In genomic region chr9:69464109-69464756, GRCm38 (mm10) we compare ENCODE assay signal across 25 mouse cellular contexts. TPM values are rescaled to one million over a fixed set of nuclear protein-coding genes. Genes with fewer than 3 reads are reported as not detected.
DNase-seq lines count a peak whose midpoint lies in the region; ATAC-seq and TF ChIP-seq lines count a peak whose summit lies in the region.
"Had no signal": no experiment of that assay in that cellular context is flagged by ENCODE, and none has a peak within 500 bp of the region (broad histone marks: within the 10 kb centered on the region; RNA-seq: fewer than 3 reads in every experiment).

No protein-coding gene starts in this region.

- no peak overlapping the region for H3K9ac ChIP-seq in neural tube, embryonic 11.5 days (ENCODE audit: low read length)
- H3K9ac ChIP-seq in heart, embryonic 12.5 days = no peak overlapping the region
- H3K9ac ChIP-seq: forebrain, embryonic 12.5 days; heart, embryonic 15.5 days had no signal

- no peak overlapping the region for H3K4me2 ChIP-seq in neural tube, embryonic 11.5 days (ENCODE audit: low read depth)
- no peak overlapping the region for H3K4me2 ChIP-seq in myocyte (ENCODE audit: low read depth)
- H3K4me2 ChIP-seq in heart, embryonic 12.5 days = no peak overlapping the region
- H3K4me2 ChIP-seq: forebrain, embryonic 12.5 days; heart, embryonic 15.5 days; midbrain, embryonic 11.5 days had no signal

- no peaks in the 10 kb centered on the region for H3K27me3 ChIP-seq in neural tube, embryonic 11.5 days (ENCODE audit: control insufficient read depth, insufficient read depth, low read length)
- H3K27me3 ChIP-seq in myocyte (ENCODE audit: control insufficient read depth, insufficient read depth, insufficient read length) = no peaks in the 10 kb centered on the region
- no peaks in the 10 kb centered on the region for H3K27me3 ChIP-seq in heart, embryonic 12.5 days (replicated peaks)
- H3K27me3 ChIP-seq: forebrain, embryonic 12.5 days; heart, embryonic 15.5 days had no signal

- no peak for TF ChIP-seq CTCF in gastrocnemius, adult 2 months (IDR thresholded peaks at IDR 0.05)

- 80% methylated on average over 6 of the region's 6 CpGs for WGBS in neural tube, embryonic 11.5 days
- WGBS in heart, embryonic 12.5 days = 84% methylated on average over 6 of the region's 6 CpGs

- intact Hi-C loops in gastrocnemius, adult 2 months (cut with DNase I) = no loop called here
- intact Hi-C loops in gastrocnemius, postnatal 14 days (cut with DNase I; ENCODE audit: low total_unique reads) = no loop called here

- no peaks in the 10 kb centered on the region for H3K9me3 ChIP-seq in neural tube, embryonic 11.5 days (ENCODE audit: control insufficient read depth, low read length)
- H3K9me3 ChIP-seq in heart, embryonic 12.5 days (replicated peaks) = no peaks in the 10 kb centered on the region
- H3K9me3 ChIP-seq: forebrain, embryonic 12.5 days; heart, embryonic 15.5 days had no signal

- H3K79me2 ChIP-seq in myocyte (ENCODE audit: control insufficient read depth, insufficient read depth) = peaks cover 67% of the 10 kb centered on the region

- H3K4me3 ChIP-seq in gastrocnemius, adult 2 months = no peak overlapping the region
- H3K4me3 ChIP-seq in neural tube, embryonic 11.5 days (ENCODE audit: low read depth, low read length) = no peak overlapping the region
- no peak overlapping the region for H3K4me3 ChIP-seq in myocyte
- H3K4me3 ChIP-seq in heart, embryonic 12.5 days = no peak overlapping the region
- H3K4me3 ChIP-seq: forebrain, embryonic 12.5 days; heart, adult 2 months; heart, embryonic 15.5 days; layer of hippocampus, adult 2 months had no signal

- H3K36me3 ChIP-seq in neural tube, embryonic 11.5 days (ENCODE audit: control insufficient read depth, insufficient read depth, low read length) = no peaks in the 10 kb centered on the region
- peaks cover 47% of the 10 kb centered on the region for H3K36me3 ChIP-seq in myocyte (ENCODE audit: control insufficient read depth, insufficient read depth)
- peaks cover 61% of the 10 kb centered on the region for H3K36me3 ChIP-seq in heart, embryonic 12.5 days
- H3K36me3 ChIP-seq: forebrain, embryonic 12.5 days had no signal

- no peak overlapping the region for H3ac ChIP-seq in myocyte (ENCODE audit: control insufficient read depth, insufficient read length)

- peaks cover 2% of the 10 kb centered on the region for H3K4me1 ChIP-seq in neural tube, embryonic 11.5 days (ENCODE audit: control insufficient read depth, insufficient read depth, low read length)
- H3K4me1 ChIP-seq in heart, embryonic 12.5 days (replicated peaks) = peaks cover 49% of the 10 kb centered on the region

- H3K27ac ChIP-seq in gastrocnemius, adult 2 months = peak overlapping the region; percentile 8; the same call in 1 of the 2 replicates
- no peak overlapping the region for H3K27ac ChIP-seq in neural tube, embryonic 11.5 days (ENCODE audit: low read depth, low read length)
- no peak overlapping the region for H3K27ac ChIP-seq in heart, embryonic 12.5 days (ENCODE audit: poor library complexity, severe bottlenecking)
- H3K27ac ChIP-seq: forebrain, embryonic 12.5 days; heart, adult 2 months; heart, embryonic 15.5 days; layer of hippocampus, adult 2 months had no signal

- TF ChIP-seq POLR2A in myocyte (IDR thresholded peaks at IDR 0.05; ENCODE audit: insufficient read length, low read depth) = no peak

- no peak for DNase-seq in gastrocnemius, adult 2 months
- DNase-seq in gastrocnemius, postnatal 14 days = no peak
- peak; percentile 12 for DNase-seq in neural tube, embryonic 11.5 days (ENCODE audit: low spot score)
- DNase-seq in neural tube, embryonic 10.5 days (ENCODE audit: extremely low spot score, low spot score) = no peak
- no peak for DNase-seq in ovary, postnatal 36 days (ENCODE audit: low spot score)
- DNase-seq: adrenal gland, adult 8-10 months; cerebellum, adult 9-11 months; embryo, embryonic 11 days; gastrocnemius, postnatal 10 days; heart, adult 2 months; heart, postnatal 4 days; kidney, adult 2 months; kidney, postnatal 14 days; left cerebral cortex, postnatal 4 days; liver; lung, postnatal 36 days; right cerebral cortex, postnatal 25 days; thymus, postnatal 14 days had no signal

- ATAC-seq in neural tube, embryonic 11.5 days (ENCODE audit: insufficient read depth, low FRiP score, low TSS enrichment) = no peak
- no peak for ATAC-seq in heart, embryonic 12.5 days (ENCODE audit: insufficient number of reproducible peaks, low FRiP score)
- ATAC-seq: hindbrain, embryonic 16.5 days had no signal

TF ChIP-seq in myocyte, 11 proteins besides CTCF, POLR2A, EP300 and RAD21:
- TF ChIP-seq POLR2AphosphoS2 (IDR thresholded peaks at IDR 0.05; ENCODE audit: insufficient read length, low read depth) (no peak), CEBPB (IDR thresholded peaks at IDR 0.05; ENCODE audit: insufficient read depth, poor library complexity, severe bottlenecking) (peak; percentile 95)

RNA-seq across cellular contexts. Expression of gene Anxa2, which starts 10.8 kb away (rescaled TPM):
- total RNA-seq in gastrocnemius, adult 2 months (2021) = 10 to 100 TPM; 28.0 to 52.6 TPM
- total RNA-seq in gastrocnemius, postnatal 14 days (2021) = 100 to 1,000 TPM in 1 of 2 experiments, 10 to 100 TPM in 1; 90.8 to 119 TPM
- polyA plus RNA-seq in neural tube, embryonic 11.5 days (2014; fragmentation: Nextera tagmentation; extraction: Ambion mirVana) = 167 and 179 TPM in 2 replicates
- 1,009 TPM for polyA plus RNA-seq in myocyte (2012; fragmentation: generic; extraction: Trizol)
- 378 and 387 TPM in 2 replicates for polyA plus RNA-seq in heart, embryonic 12.5 days (2016; fragmentation: Nextera tagmentation; extraction: Ambion mirVana)
